Mouse (Mus musculus): ENCODE results near the gene Pacsin2.

- TF ChIP-seq POLR2A (IDR thresholded peaks at IDR 0.05; ENCODE audit: low read depth, low read length): no peak
- no peak for TF ChIP-seq CTCF (IDR thresholded peaks at IDR 0.05; ENCODE audit: extremely low read depth, insufficient read length, insufficient replicate concordance, low read depth, low read length)
These were observed 112.9 kb downstream of the Pacsin2 start for GRCm38 (mm10) chr15:83351546-83351945.
